Mouse (Mus musculus) embryonic facial prominence, embryonic 12.5 days (tissue): Measurements from ENCODE around the gene Slc41a2. TPM values are rescaled to one million over a fixed set of nuclear protein-coding genes. Genes with fewer than 3 reads are reported as not detected.

Experiments used
- ATAC-seq: fragments of 200-750 bp; cut with Nextera tagmentation; 2 replicates; pipeline ENCODE4 v1.8.0; 2017; ENCODE audit not compliant: insufficient number of reproducible peaks, insufficient read depth, low FRiP score, low TSS enrichment
- H3K27ac ChIP-seq: fragments of 300-500 bp; sonication (generic); 2 replicates; pipeline ENCODE4 v1.5.1; 2016; ENCODE audit warnings: mild to moderate bottlenecking
- H3K27me3 ChIP-seq: fragments of 300-500 bp; sonication (generic); 2 replicates; pipeline ENCODE4 v1.6.1; 2016; ENCODE audit warnings: mild to moderate bottlenecking, moderate library complexity
- H3K36me3 ChIP-seq: fragments of 300-500 bp; sonication (generic); 2 replicates; pipeline ENCODE4 v1.6.1; 2016; ENCODE audit warnings: mild to moderate bottlenecking
- H3K4me1 ChIP-seq: fragments of 300-500 bp; sonication (generic); 2 replicates; pipeline ENCODE4 v1.6.1; 2016
- H3K4me2 ChIP-seq: fragments of 300-500 bp; sonication (generic); replicated peaks from 2 replicates; pipeline ENCODE4 v1.6.1; 2016; ENCODE audit warnings: mild to moderate bottlenecking, moderate library complexity
- H3K4me3 ChIP-seq: fragments of 300-500 bp; sonication (generic); 2 replicates; pipeline ENCODE4 v1.5.1; 2016; ENCODE audit warnings: mild to moderate bottlenecking
- H3K9ac ChIP-seq: fragments of 300-500 bp; sonication (generic); 2 replicates; pipeline ENCODE4 v1.6.1; 2016; ENCODE audit warnings: mild to moderate bottlenecking, moderate library complexity
- H3K9me3 ChIP-seq: fragments of 300-500 bp; sonication (generic); 2 replicates; pipeline ENCODE4 v1.6.1; 2016; ENCODE audit warnings: mild to moderate bottlenecking, moderate library complexity
- WGBS: fragments of 180-500 bp; shearing (Covaris S2); methylation state at CpG from one replicate; pipeline ENCODE4 v1.1.7; 2016; 5-methylcytosine and 5-hydroxymethylcytosine counted together
- polyA plus RNA-seq: library from polyadenylated mRNA; unstranded; fragments of >200 nt; fragmentation: Nextera tagmentation; extraction: Ambion mirVana; gene quantifications from 2 replicates; pipeline ENCODE4 v1.2.1, GENCODE M21; 2016

The Slc41a2 gene
- polyA plus RNA-seq, 1 experiment from 2014 or later, result 1.3 TPM

GRCm38 (mm10) chr10:83330336-83330735 lies 7.3 kb downstream of the Slc41a2 start:
- WGBS, result 78% methylated on average over 6 of the region's 6 CpGs
- peaks cover 28% of the 10 kb centered on the region for H3K27me3 ChIP-seq

GRCm38 (mm10) chr10:83328791-83329190 lies 8.9 kb downstream of the Slc41a2 start:
- H3K9ac ChIP-seq, result no peak overlapping the region
- peaks cover 12% of the 10 kb centered on the region; the same call in 1 of the 2 replicates for H3K27me3 ChIP-seq
- H3K4me2 ChIP-seq, result no peak overlapping the region
- 0 out of 2 replicates have a peak overlapping the region, but pooled peaks have one; percentile 60 for H3K27ac ChIP-seq
- ATAC-seq, result no peak
- peaks cover 7% of the 10 kb centered on the region; the same call in 1 of the 2 replicates for H3K4me1 ChIP-seq
- no peaks in the 10 kb centered on the region for H3K9me3 ChIP-seq
- 47% methylated on average over 5 of the region's 5 CpGs for WGBS
- no peaks in the 10 kb centered on the region for H3K36me3 ChIP-seq
- H3K4me3 ChIP-seq, result no peak overlapping the region

More at GRCm38 (mm10) chr10:83330336-83330735, 7.3 kb downstream of the Slc41a2 start:
- no peak overlapping the region for H3K9ac ChIP-seq
- no peaks in the 10 kb centered on the region for H3K36me3 ChIP-seq
- H3K4me2 ChIP-seq, result no peak overlapping the region
- no peak overlapping the region for H3K27ac ChIP-seq
- H3K4me3 ChIP-seq, result no peak overlapping the region
- H3K9me3 ChIP-seq, result no peaks in the 10 kb centered on the region
- no peak for ATAC-seq
- peaks cover 7% of the 10 kb centered on the region; the same call in 1 of the 2 replicates for H3K4me1 ChIP-seq

GRCm38 (mm10) chr10:83326648-83327285 lies 10.9 kb downstream of the Slc41a2 start:
- no peak overlapping the region for H3K27ac ChIP-seq
- H3K9ac ChIP-seq, result no peak overlapping the region
- H3K36me3 ChIP-seq, result no peaks in the 10 kb centered on the region
- no peak overlapping the region for H3K4me3 ChIP-seq
- no peaks in the 10 kb centered on the region for H3K9me3 ChIP-seq
- H3K4me2 ChIP-seq, result no peak overlapping the region
- no peak for ATAC-seq
- H3K27me3 ChIP-seq, result no peaks in the 10 kb centered on the region
- WGBS, result 88% methylated on average over 14 of the region's 14 CpGs
- H3K4me1 ChIP-seq, result peaks cover 7% of the 10 kb centered on the region; the same call in 1 of the 2 replicates

- Histone ChIP-seq H3K9ac (no peak overlapping the region), H3K27me3 (no peaks in the 10 kb centered on the region), H3K27ac (no peak overlapping the region), H3K4me3 (no peak overlapping the region), H3K9me3 (no peaks in the 10 kb centered on the region), H3K36me3 (no peaks in the 10 kb centered on the region), H3K4me2 (no peak overlapping the region), H3K4me1 (peaks cover 7% of the 10 kb centered on the region; the same call in 1 of the 2 replicates)
- ATAC-seq, result no peak
- WGBS, result 97% methylated on average over 1 of the region's 1 CpGs
Observed at GRCm38 (mm10) chr10:83325903-83326302, 11.8 kb downstream of the Slc41a2 start.

- Histone ChIP-seq H3K4me3 (no peak overlapping the region), H3K9ac (no peak overlapping the region), H3K27me3 (no peaks in the 10 kb centered on the region), H3K4me1 (peaks cover 7% of the 10 kb centered on the region; the same call in 1 of the 2 replicates), H3K9me3 (no peaks in the 10 kb centered on the region), H3K4me2 (no peak overlapping the region), H3K36me3 (no peaks in the 10 kb centered on the region), H3K27ac (no peak overlapping the region)
- 79% methylated on average over 3 of the region's 3 CpGs for WGBS
- no peak for ATAC-seq
Observed at GRCm38 (mm10) chr10:83324871-83325270, 12.8 kb downstream of the Slc41a2 start.

GRCm38 (mm10) chr10:83322551-83323100 lies 15.1 kb downstream of the Slc41a2 start:
- 55% methylated on average over 7 of the region's 7 CpGs for WGBS
- ATAC-seq, result no peak
- H3K4me2 ChIP-seq, result no peak overlapping the region

GRCm38 (mm10) chr10:83321528-83321927 lies 16.2 kb downstream of the Slc41a2 start:
- no peak for ATAC-seq
- no peak overlapping the region for H3K9ac ChIP-seq
- 38% methylated on average over 6 of the region's 6 CpGs for WGBS
- no peak overlapping the region for H3K4me3 ChIP-seq
- H3K27ac ChIP-seq, result no peak overlapping the region
- no peaks in the 10 kb centered on the region for H3K27me3 ChIP-seq
- H3K4me2 ChIP-seq, result no peak overlapping the region
- no peaks in the 10 kb centered on the region; the same call in 1 of the 2 replicates for H3K4me1 ChIP-seq
- no peaks in the 10 kb centered on the region for H3K9me3 ChIP-seq
- H3K36me3 ChIP-seq, result no peaks in the 10 kb centered on the region

More at GRCm38 (mm10) chr10:83322551-83323100, 15.1 kb downstream of the Slc41a2 start:
- Histone ChIP-seq H3K9me3 (no peaks in the 10 kb centered on the region), H3K4me3 (no peak overlapping the region), H3K27me3 (no peaks in the 10 kb centered on the region), H3K27ac (no peak overlapping the region), H3K9ac (no peak overlapping the region), H3K4me1 (no peaks in the 10 kb centered on the region; the same call in 1 of the 2 replicates), H3K36me3 (no peaks in the 10 kb centered on the region)

GRCm38 (mm10) chr10:83320870-83321269 lies 16.8 kb downstream of the Slc41a2 start:
- Histone ChIP-seq H3K36me3 (no peaks in the 10 kb centered on the region), H3K27ac (no peak overlapping the region), H3K27me3 (no peaks in the 10 kb centered on the region), H3K9ac (no peak overlapping the region), H3K4me1 (no peaks in the 10 kb centered on the region; the same call in 1 of the 2 replicates), H3K4me3 (no peak overlapping the region), H3K4me2 (no peak overlapping the region), H3K9me3 (no peaks in the 10 kb centered on the region)
- 87% methylated on average over 7 of the region's 7 CpGs for WGBS
- no peak for ATAC-seq

- no peak for ATAC-seq
Observed at GRCm38 (mm10) chr10:83320396-83320795, 17.3 kb downstream of the Slc41a2 start.

GRCm38 (mm10) chr10:83313033-83313432 lies 24.6 kb downstream of the Slc41a2 start:
- Histone ChIP-seq H3K4me2 (no peak overlapping the region), H3K4me1 (no peaks in the 10 kb centered on the region), H3K9ac (no peak overlapping the region), H3K4me3 (no peak overlapping the region), H3K27me3 (no peaks in the 10 kb centered on the region), H3K27ac (no peak overlapping the region), H3K9me3 (no peaks in the 10 kb centered on the region), H3K36me3 (no peaks in the 10 kb centered on the region)
- 85% methylated on average over 5 of the region's 5 CpGs for WGBS
- ATAC-seq, result no peak

More at GRCm38 (mm10) chr10:83320396-83320795, 17.3 kb downstream of the Slc41a2 start:
- no peaks in the 10 kb centered on the region for H3K27me3 ChIP-seq
- H3K36me3 ChIP-seq, result no peaks in the 10 kb centered on the region
- no peaks in the 10 kb centered on the region for H3K9me3 ChIP-seq
- 70% methylated on average over 6 of the region's 6 CpGs for WGBS
- H3K9ac ChIP-seq, result no peak overlapping the region
- H3K27ac ChIP-seq, result no peak overlapping the region
- no peak overlapping the region for H3K4me2 ChIP-seq
- H3K4me3 ChIP-seq, result no peak overlapping the region
- H3K4me1 ChIP-seq, result no peaks in the 10 kb centered on the region; the same call in 1 of the 2 replicates

GRCm38 (mm10) chr10:83310356-83310755 lies 27.3 kb downstream of the Slc41a2 start:
- Histone ChIP-seq H3K36me3 (no peaks in the 10 kb centered on the region), H3K4me2 (no peak overlapping the region), H3K27ac (no peak overlapping the region), H3K4me3 (no peak overlapping the region), H3K9ac (no peak overlapping the region), H3K4me1 (no peaks in the 10 kb centered on the region), H3K9me3 (no peaks in the 10 kb centered on the region), H3K27me3 (no peaks in the 10 kb centered on the region)
- no peak for ATAC-seq
- 82% methylated on average over 7 of the region's 7 CpGs for WGBS

GRCm38 (mm10) chr10:83301687-83302086 lies 36.0 kb downstream of the Slc41a2 start:
- no peaks in the 10 kb centered on the region for H3K4me1 ChIP-seq
- no peaks in the 10 kb centered on the region for H3K9me3 ChIP-seq
- H3K36me3 ChIP-seq, result no peaks in the 10 kb centered on the region
- no peak overlapping the region for H3K9ac ChIP-seq
- H3K4me3 ChIP-seq, result no peak overlapping the region
- no peak for ATAC-seq
- no peaks in the 10 kb centered on the region for H3K27me3 ChIP-seq
- no peak overlapping the region for H3K27ac ChIP-seq
- 63% methylated on average over 4 of the region's 4 CpGs for WGBS
- no peak overlapping the region for H3K4me2 ChIP-seq
